Mouse (Mus musculus) hindlimb bud, embryonic 11.5 days (tissue): ENCODE results near the gene Fgf6.

ENCODE experiments used
- DNase-seq: peaks from one replicate; pipeline ENCODE4 v3.0.0-alpha.2; 2012; ENCODE audit warnings: low read depth, low spot score; ENCODE audit errors: extremely low spot score

Fgf6 gene

DNA sequence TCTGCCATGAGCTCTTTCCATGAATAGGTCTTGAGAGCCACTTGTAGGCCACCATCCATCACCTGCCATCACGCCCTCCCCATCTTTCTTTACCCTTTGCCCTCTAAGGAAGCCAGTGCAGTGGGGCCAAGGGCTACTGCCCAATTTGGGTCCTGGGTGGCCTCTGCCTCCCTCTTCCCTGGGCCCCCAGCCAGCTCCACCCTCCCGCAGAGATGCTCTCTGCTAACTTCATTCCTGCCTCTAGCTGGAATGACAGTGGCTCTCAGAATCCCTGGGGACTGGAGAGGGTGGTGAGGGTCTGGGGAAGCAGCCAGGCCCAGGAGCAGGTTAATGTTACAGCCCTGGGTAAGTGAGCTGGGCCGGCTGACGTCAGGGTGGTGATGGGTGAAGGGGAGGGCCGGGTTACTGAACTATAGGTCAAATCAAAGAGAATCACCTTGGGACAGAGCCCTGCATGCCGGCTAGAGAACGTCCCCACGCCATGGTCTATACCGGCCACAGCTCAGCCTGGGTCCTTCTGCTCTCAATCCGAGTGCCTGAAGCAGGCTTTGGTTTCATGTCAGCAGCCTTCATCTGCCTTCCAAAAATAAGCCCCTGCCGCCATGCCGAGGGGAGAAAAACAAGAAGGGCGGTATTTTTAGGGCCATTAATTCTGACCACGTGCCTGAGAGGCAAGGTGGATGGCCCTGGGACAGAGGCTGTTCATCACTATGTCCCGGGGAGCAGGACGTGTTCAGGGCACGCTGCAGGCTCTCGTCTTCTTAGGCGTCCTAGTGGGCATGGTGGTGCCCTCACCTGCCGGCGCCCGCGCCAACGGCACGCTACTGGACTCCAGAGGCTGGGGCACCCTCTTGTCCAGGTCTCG is at the start of gene Fgf6:
Gene Fgf6, plus strand, starts transcription at position 681 of the 865 bp plus-strand sequence.
- no peak for DNase-seq

DNA sequence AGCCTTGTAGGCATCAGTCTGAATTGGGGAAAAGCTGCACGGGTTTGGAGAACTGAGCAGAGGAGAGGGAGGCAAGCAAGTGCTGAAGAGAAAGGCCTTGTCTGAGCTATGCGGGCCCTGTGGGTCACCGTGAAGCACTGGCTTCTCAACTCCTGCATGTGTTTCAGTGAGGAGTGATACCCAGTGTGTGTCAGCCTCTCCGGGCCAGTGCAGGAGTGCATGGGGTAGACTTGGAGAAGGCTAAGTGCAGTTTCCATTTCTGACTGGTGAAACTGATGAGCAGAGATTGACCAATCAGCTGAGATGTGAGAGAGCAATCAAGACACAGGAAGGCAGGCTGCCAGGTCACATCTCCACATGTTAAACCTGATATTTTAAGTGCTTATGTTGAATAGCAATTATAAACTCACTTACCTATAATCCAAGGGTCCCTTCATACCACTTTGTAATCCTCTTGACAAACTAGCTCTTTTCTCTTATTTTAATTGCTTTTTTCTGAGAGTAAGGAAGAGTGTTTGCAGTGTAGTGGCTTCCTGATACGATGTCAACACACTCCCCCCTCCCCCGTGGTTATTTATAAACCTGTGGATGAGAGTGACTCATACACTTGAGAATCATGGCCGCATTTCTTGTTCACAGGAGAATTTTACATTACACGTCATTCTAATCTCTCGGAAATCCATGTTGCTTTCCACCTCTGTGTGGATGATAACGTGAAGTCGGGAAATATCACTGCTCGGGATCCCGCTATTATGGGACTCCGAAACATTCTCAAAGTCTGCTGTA is 49.0 kb upstream of the Fgf6 start:
- DNase-seq: no peak

GRCm38 (mm10) chr6:126981539-126982234 is 33.7 kb upstream of the Fgf6 start:
- no peak for DNase-seq

DNA sequence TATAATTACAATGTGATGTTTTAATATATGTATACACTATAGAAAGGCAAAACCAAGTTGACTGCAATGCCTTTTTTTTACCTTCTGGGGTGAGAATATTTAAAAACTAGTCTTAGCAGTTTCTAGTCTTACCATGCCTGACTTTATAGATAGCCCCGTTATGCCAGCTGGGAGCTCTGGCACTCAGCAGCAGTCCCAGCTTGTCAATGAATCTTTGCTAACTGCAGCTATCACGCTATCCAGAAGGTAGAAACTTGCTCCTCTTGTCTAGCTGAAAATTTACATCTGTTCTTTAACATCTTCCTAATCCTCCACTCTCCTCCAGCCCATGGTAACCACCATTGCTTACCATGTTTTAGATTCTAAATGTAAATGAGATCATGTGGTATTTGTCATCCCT is 21.7 kb upstream of the Fgf6 start:
- DNase-seq: no peak

- no peak for DNase-seq
Measured at GRCm38 (mm10) chr6:126995494-126995893, 19.9 kb upstream of the Fgf6 start.

DNA sequence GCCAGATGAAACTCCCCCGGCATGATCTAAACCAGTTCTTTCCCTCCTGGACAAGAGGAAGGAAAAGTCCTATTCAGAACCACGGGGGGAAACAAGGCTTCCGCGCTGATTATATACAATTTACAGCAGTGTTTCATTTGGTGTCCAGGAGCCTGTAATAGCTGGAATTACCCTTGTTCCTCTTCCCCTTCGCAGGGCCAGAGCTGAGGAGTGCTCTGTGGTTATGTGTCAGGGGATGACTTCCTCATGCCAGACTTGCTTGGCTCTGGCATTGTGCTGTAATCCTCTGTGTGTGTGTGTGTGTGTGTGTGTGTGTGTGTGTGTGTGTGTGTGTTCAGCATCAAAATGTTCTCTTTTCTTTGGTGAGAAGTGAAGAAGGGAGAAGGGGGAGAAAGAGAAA is 19.0 kb upstream of the Fgf6 start:
- DNase-seq: no peak

- DNase-seq: no peak
Measured at GRCm38 (mm10) chr6:127005646-127006045, 9.7 kb upstream of the Fgf6 start.

- no peak for DNase-seq
Measured at GRCm38 (mm10) chr6:127006551-127006950, 8.8 kb upstream of the Fgf6 start.

DNA sequence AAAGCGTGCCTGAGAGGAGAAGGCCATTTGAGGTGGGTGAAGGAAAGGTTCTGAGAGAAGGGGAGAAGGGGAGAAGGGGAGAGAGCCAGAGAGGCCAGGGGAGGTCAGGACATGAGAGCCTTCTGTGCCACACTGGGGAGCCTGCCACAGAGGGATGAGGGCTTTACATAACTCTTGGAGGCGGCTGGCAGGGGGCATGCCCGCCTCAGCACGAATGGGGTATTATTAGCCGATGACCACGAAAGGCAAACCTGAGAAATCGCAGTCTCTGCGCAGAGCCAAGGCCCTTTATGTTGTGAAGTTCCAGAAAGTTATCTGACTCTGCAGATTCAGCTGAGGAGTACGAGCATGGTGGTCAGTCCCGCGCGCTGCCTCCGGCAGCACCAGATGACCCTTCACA is 5.4 kb upstream of the Fgf6 start:
- DNase-seq: no peak

DNA sequence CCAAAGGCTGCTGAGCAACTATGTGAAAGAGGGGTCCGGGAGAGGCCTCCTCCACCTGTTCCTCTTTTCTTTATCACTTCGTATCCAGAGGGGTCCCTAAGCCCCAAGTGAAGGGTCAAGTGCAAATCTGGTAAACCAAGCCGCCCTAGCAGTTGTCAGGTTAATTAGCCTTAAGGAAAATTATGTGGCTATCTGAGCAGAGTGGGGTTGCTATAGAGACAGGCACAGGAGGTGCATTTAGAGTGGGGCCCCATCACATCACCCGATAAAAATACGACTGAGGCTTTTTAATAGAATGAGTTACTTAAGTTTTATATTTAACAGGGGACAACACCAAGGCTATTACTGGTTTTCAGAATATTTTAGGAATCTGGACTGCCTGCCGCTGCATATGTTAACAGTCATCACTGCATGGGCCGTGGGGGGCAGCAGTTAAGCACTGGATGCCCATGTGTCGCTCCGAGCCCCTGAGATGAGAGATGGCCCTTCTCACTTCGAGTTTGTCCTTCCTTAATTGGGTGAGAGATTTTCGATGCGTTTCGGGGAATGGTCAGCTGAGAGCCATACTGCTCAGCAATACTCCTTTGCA is 3.3 kb upstream of the Fgf6 start:
- DNase-seq: no peak

DNA sequence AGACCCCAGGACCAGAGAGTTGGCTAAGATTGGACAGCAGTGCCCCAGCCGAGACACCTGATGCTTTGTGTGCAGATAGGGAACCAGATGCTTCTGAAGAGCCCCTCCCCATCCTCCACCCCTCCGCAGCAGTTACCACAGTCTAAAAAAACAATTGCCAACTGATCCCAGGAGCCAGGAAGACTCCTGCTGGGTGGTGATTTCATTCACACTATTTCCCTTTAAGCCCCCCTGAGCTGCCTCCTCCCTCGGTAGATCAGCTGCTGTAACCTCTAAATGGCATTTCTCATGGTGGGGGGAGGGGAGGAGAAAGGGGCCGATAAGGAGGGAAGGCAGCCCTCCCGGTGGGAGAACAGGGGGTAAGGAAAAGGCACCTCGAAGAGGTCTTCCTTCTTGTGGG is 3.9 kb downstream of the Fgf6 start:
- DNase-seq: no peak

DNA sequence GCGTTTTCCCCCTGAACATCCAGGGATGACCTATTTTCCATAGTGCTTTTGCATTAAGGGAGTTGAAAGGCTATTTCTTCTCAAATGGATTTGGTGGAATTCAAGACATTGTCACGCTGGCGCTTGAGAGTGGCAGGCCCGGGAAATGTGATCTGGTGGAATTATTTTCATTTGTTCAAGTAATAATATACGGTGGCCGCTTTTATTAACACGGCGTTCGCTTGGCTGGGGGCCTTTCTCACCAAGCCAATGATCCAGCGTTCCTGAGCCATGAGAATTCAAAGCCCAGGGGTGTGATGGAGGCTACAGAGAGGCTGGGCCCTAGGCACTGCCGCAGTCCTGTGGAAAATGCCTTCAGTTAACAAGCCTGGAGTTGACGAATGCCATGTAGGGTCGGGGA is 5.0 kb downstream of the Fgf6 start:
- no peak for DNase-seq

DNA sequence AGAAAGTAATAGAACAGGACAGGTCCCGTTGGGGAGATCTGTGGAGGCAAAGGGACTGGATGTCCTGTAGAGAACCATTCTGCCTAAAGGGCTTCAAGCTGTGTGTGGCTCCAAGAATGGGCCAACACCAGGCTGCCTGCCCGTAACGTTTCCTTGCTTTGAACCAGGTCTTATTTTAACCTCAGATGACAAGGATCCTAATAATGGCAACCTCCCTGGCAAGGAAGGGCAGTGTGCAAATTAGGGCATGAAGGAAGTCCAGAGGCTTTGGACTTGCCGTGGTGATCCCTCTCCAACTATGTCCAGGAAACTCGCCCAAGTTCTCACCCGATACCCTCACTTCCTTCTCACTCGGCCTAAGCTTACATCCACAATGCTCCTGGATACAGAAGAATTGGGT is 9.4 kb downstream of the Fgf6 start:
- no peak for DNase-seq

DNA sequence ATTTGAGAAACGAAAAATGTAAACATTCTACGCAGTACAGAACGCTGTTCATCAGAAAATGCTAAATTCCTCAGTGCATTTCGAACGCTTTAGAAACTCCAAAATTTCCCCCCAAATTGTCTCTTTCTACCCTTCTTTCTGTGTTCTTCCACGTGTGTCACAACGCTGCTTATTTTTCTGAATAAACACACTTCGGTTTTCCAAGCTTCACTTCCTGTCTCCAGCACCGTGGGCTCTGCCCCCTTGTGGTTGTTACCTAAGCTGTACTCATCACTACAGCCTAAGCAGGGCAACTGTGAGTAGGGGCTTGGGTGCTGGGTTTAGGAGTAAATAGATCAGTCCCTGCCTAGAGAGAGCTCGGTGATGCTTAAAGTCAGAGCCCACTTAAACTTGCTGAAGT is 19.4 kb downstream of the Fgf6 start:
- DNase-seq: no peak

DNA sequence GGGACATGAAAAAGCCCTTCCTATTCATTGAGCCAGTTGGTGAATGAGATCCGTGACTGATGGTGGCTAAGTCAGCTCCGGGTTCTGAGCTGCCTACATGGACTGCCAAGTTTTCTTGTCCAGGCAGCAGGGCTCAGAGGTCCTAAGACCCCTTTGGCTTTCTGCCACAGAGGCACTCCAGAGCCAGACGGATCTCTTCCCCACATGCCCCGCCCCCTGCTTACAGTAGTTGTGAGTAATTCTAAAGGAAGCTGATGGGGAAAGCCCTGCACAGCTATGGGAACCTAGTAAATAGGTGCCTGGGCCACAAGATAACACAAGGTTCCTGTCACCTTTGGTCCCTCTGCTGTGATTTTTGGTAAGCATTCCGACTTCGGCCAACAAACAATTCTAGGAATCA is 29.5 kb downstream of the Fgf6 start:
- no peak for DNase-seq

GRCm38 (mm10) chr6:127050847-127051246 is 35.5 kb downstream of the Fgf6 start:
- peak; percentile 81 for DNase-seq

- DNase-seq: no peak
Measured at GRCm38 (mm10) chr6:127056990-127057588, 41.7 kb downstream of the Fgf6 start.

- no peak for DNase-seq
Measured at GRCm38 (mm10) chr6:127059975-127060374, 44.6 kb downstream of the Fgf6 start.

- no peak for DNase-seq
Measured at GRCm38 (mm10) chr6:127063915-127064314, 48.5 kb downstream of the Fgf6 start.

DNA sequence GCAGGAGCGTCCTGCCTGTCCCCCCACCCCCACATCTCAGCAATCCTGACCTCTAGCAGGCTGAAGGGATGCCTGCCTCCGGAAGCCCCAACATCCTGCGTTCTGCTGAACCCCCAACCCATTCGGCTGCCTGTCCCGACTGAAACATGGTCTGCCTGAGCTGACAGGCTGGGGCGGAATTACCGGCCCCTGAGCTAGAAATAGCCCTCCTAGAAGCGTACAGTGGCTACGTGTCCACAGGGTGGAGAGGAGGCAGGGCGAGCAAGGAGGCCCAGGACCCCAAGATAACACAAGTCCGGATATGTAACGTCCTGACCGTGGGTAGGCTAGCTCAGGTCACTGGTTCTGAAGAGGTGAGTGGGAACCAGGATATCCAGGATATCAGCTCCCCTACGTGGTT is 49.4 kb downstream of the Fgf6 start:
- no peak for DNase-seq

GRCm38 (mm10) chr6:127072817-127073216 is 57.4 kb downstream of the Fgf6 start, which contains the start of gene Fgf23:
TSS of gene Fgf23 (plus strand) at chr6:127072902.
- DNase-seq: no peak
